Mouse (Mus musculus) cortical plate, adult 2 months (tissue): Measurements from ENCODE around the gene Rangap1.

Experiments used
- CTCF ChIP-seq: fragments of 200-500 bp; IDR thresholded peaks from 2 replicates; pipeline ENCODE4 v1.5.1; 2011; ENCODE audit warnings: mild to moderate bottlenecking, control low read depth, low read length; ENCODE audit not compliant: insufficient read depth; ENCODE audit errors: extremely low read depth
- POLR2A ChIP-seq: fragments of 200-500 bp; IDR thresholded peaks from 2 replicates; pipeline ENCODE4 v1.6.1; 2011; ENCODE audit warnings: mild to moderate bottlenecking, low read length, control low read depth; ENCODE audit not compliant: insufficient read depth; ENCODE audit errors: extremely low read depth

DNA sequence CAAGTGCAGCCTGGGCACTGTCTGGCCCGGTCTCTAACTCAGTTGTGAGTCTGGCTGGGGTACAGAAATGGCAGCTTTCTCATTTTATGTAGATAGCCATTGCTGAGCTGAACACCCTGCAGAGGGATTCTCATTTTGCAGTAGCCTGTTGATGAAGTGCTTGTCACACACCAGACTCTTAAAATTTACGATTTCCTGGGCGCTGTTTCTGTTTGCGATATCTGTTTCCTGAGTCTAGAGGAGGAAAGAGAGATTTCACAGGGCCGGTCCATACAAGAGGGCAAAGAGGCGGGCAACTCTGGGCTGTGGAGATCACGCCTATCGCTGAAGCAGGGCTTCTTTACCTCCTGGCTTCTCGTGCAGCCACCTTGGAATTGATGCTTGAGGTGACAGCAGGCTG lies 20.3 kb upstream of the Rangap1 start:
- no peak for TF ChIP-seq POLR2A
- no peak for TF ChIP-seq CTCF
